16 mouse cellular contexts compared by ENCODE assay signal in the genomic region with DNA sequence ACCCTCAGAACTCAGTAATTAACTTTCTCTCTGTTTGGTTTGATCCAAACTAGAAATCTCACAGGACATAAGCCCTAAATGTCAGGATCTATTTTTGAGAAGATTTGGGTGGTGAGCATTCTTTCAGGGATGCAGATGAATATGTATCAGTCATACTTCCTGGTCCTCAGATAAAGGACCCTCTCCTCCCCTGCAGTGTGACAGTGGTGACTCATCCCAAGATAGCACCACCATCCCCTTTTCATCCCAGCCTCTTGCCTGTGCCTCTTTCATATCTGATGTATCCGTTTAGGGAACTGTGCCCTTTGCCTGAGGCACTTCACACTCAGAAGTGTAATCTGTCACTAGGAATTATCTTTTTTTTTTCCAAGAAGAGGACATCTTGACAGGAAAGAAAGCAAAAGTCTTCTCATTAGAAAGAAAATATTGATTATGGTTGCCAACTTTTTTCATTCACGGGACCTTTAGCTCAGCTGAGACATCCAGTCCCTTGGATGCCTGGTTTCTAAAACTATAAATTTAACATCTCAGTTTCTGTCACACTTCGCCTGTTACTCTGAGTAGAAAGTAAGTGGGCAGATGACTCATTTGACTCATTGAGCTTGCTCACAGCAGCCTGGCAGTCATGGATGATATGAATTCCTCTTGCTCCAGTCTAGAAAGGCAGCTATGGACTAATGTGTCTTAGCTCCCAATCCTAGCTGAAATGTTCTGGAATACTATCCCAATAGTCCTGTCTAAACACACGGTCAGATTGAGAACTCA.
DNase-seq lines count a peak whose midpoint lies in the region.
"Had no signal": no experiment of that assay in that cellular context is flagged by ENCODE, and none has a peak within 500 bp of the region (broad histone marks: within the 10 kb centered on the region; RNA-seq: fewer than 3 reads in every experiment).

No protein-coding gene starts in this region.

- DNase-seq in left cerebral cortex, adult 18-20 months (ENCODE audit: low spot score in 2 of 2): peak; percentile 12 to 13
- no peak for DNase-seq in left cerebral cortex, postnatal 4 days
- peak; percentile 50 for DNase-seq in 3134 (ENCODE audit: extremely low read depth, insufficient read length, low spot score)
- DNase-seq in Muller cell, postnatal 12 days (ENCODE audit: inconsistent ontology term): peak; percentile 67
- DNase-seq in left cerebral cortex, postnatal 14 days (ENCODE audit: low spot score in 2 of 2): peak; percentile 17 to 21
- DNase-seq in adrenal gland, postnatal 25 days: no peak
- DNase-seq in T-cell, adult 2 months (ENCODE audit: low spot score): no peak
- DNase-seq: cerebellum, adult 9-10 months; gastrocnemius, postnatal 14 days; heart, adult 18-20 months; heart, postnatal 36 days; kidney, adult 9 months; kidney, postnatal 25 days; liver, embryonic 13.5 days; lung, postnatal 4 days; right cerebral cortex, postnatal 4 days had no signal

- intact Hi-C loops in left cerebral cortex, postnatal 4 days (cut with DNase I): no loop called here
- intact Hi-C loops in left cerebral cortex, postnatal 14 days (cut with DNase I): no loop called here

Comparison
In these comparisons a context has a peak if more than half of its experiments do, and no peak if none do; other contexts are left out.
1. DNase-seq: peak in left cerebral cortex, adult 18-20 months (2 of 2), 3134 (single experiment), Muller cell, postnatal 12 days (single experiment) and left cerebral cortex, postnatal 14 days (2 of 2); none in left cerebral cortex, postnatal 4 days (single experiment), adrenal gland, postnatal 25 days (single experiment) and T-cell, adult 2 months (single experiment).